In the genomic region with DNA sequence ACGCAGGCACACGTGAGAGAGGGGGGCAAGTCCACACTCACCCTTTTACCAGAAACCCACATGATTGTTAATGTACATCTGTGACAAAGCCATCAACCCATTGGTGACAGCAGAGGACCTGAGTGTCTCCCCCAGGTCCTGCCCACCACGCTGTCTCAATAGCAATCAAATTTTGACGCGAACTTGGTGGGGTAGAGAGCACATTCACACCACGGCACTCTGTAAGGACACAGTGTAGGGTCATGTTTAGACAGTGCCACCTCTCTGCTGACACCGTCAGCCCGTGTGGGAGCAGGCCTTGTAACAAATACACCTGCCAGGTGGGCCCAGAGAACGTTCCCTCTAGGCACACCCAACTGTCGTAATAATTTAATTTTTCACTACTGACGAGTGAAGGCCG, we compare ENCODE assay signal across 27 mouse cellular contexts.
DNase-seq lines count a peak whose midpoint lies in the region; ATAC-seq and TF ChIP-seq lines count a peak whose summit lies in the region.
"Had no signal": no experiment of that assay in that cellular context is flagged by ENCODE, and none has a peak within 500 bp of the region (broad histone marks: within the 10 kb centered on the region; RNA-seq: fewer than 3 reads in every experiment).

No protein-coding gene starts in this region.

- 0 out of 2 replicates have a peak, but pooled peaks have one; percentile 15 for ATAC-seq in embryonic facial prominence, embryonic 12.5 days (ENCODE audit: insufficient number of reproducible peaks, insufficient read depth, low FRiP score, low TSS enrichment)
- peak; percentile 57; the same call in 1 of the 2 replicates for ATAC-seq in hindbrain, embryonic 15.5 days (ENCODE audit: low FRiP score, low read depth)
- peak; percentile 56; the same call in 1 of the 2 replicates for ATAC-seq in midbrain, embryonic 16.5 days
- no peak for ATAC-seq in midbrain, embryonic 13.5 days
- ATAC-seq in monocyte, adult 5-6 weeks (replicated peaks; ENCODE audit: insufficient number of reproducible peaks, low FRiP score, low TSS enrichment, poor library complexity, severe bottlenecking): 0 out of 2 replicates have a peak, but pooled peaks have one; percentile 17
- ATAC-seq: intestine, postnatal 0 days; Patski had no signal

- 62% methylated on average over 12 of the region's 12 CpGs for WGBS in embryonic facial prominence, embryonic 12.5 days
- 78% methylated on average over 12 of the region's 12 CpGs for WGBS in embryonic facial prominence, embryonic 10.5 days
- WGBS in hindbrain, embryonic 15.5 days: 74% methylated on average over 12 of the region's 12 CpGs
- WGBS in hindbrain, embryonic 10.5 days: 82% methylated on average over 12 of the region's 12 CpGs
- 81% methylated on average over 12 of the region's 12 CpGs for WGBS in midbrain, embryonic 16.5 days
- WGBS in midbrain, embryonic 13.5 days: 84% methylated on average over 12 of the region's 12 CpGs
- 87% methylated on average over 12 of the region's 12 CpGs for WGBS in heart, adult 2 months

- no peak overlapping the region for H3K9ac ChIP-seq in embryonic facial prominence, embryonic 12.5 days
- no peak overlapping the region for H3K9ac ChIP-seq in hindbrain, embryonic 15.5 days
- no peak overlapping the region for H3K9ac ChIP-seq in midbrain, embryonic 16.5 days (ENCODE audit: low read depth, low read length)
- H3K9ac ChIP-seq in midbrain, embryonic 13.5 days (replicated peaks): no peak overlapping the region
- H3K9ac ChIP-seq in heart, adult 2 months (ENCODE audit: low read depth, low read length): no peak overlapping the region
- H3K9ac ChIP-seq: forebrain, embryonic 12.5 days; forebrain, postnatal 0 days; heart, embryonic 13.5 days; hindbrain, embryonic 13.5 days had no signal

- H3K4me3 ChIP-seq in embryonic facial prominence, embryonic 12.5 days: no peak overlapping the region
- no peak overlapping the region for H3K4me3 ChIP-seq in embryonic facial prominence, embryonic 10.5 days
- H3K4me3 ChIP-seq in hindbrain, embryonic 15.5 days: no peak overlapping the region
- H3K4me3 ChIP-seq in hindbrain, embryonic 10.5 days: no peak overlapping the region
- no peak overlapping the region for H3K4me3 ChIP-seq in midbrain, embryonic 16.5 days (ENCODE audit: low read depth, low read length)
- no peak overlapping the region for H3K4me3 ChIP-seq in midbrain, embryonic 13.5 days (replicated peaks)
- no peak overlapping the region for H3K4me3 ChIP-seq in heart, adult 2 months
- H3K4me3 ChIP-seq: forebrain, embryonic 12.5 days; gastrocnemius, adult 2 months; heart, embryonic 10.5 days; heart, embryonic 13.5 days; hindbrain, embryonic 13.5 days had no signal

- no peak for TF ChIP-seq EP300 in heart, adult 2 months (IDR thresholded peaks at IDR 0.05; ENCODE audit: insufficient read depth, low read depth, low read length)

- TF ChIP-seq POLR2A in heart, adult 2 months (IDR thresholded peaks at IDR 0.05; ENCODE audit: insufficient read depth, low read depth, low read length): no peak

- TF ChIP-seq CTCF in heart, adult 2 months (IDR thresholded peaks at IDR 0.05): no peak

- H3K27ac ChIP-seq in embryonic facial prominence, embryonic 12.5 days: no peak overlapping the region
- H3K27ac ChIP-seq in embryonic facial prominence, embryonic 10.5 days (replicated peaks): no peak overlapping the region
- H3K27ac ChIP-seq in hindbrain, embryonic 15.5 days (replicated peaks): no peak overlapping the region
- no peak overlapping the region for H3K27ac ChIP-seq in hindbrain, embryonic 10.5 days
- no peak overlapping the region for H3K27ac ChIP-seq in midbrain, embryonic 16.5 days (ENCODE audit: low read length)
- no peak overlapping the region for H3K27ac ChIP-seq in midbrain, embryonic 13.5 days
- no peak overlapping the region for H3K27ac ChIP-seq in heart, adult 2 months
- H3K27ac ChIP-seq: gastrocnemius, adult 2 months; heart, embryonic 10.5 days; heart, embryonic 13.5 days; hindbrain, embryonic 13.5 days had no signal

- H3K4me1 ChIP-seq in embryonic facial prominence, embryonic 12.5 days: peaks cover 9% of the 10 kb centered on the region
- peaks cover 41% of the 10 kb centered on the region for H3K4me1 ChIP-seq in embryonic facial prominence, embryonic 10.5 days
- H3K4me1 ChIP-seq in hindbrain, embryonic 15.5 days (replicated peaks): peaks cover 11% of the 10 kb centered on the region
- peaks cover 25% of the 10 kb centered on the region; the same call in 1 of the 2 replicates for H3K4me1 ChIP-seq in hindbrain, embryonic 10.5 days (replicated peaks)
- H3K4me1 ChIP-seq in midbrain, embryonic 16.5 days (ENCODE audit: control insufficient read depth, insufficient read depth, low read length): peaks cover 6% of the 10 kb centered on the region
- H3K4me1 ChIP-seq in midbrain, embryonic 13.5 days (replicated peaks): 0 out of 2 replicates have a peak, but pooled peaks cover 6% of the 10 kb centered on the region
- H3K4me1 ChIP-seq in heart, adult 2 months (ENCODE audit: control insufficient read depth, insufficient read depth, low read length): no peaks in the 10 kb centered on the region
- H3K4me1 ChIP-seq: heart, embryonic 13.5 days had no signal

- intact Hi-C loops in heart, adult 2 months (cut with DNase I): no loop called here

- no peaks in the 10 kb centered on the region for H3K27me3 ChIP-seq in embryonic facial prominence, embryonic 12.5 days
- H3K27me3 ChIP-seq in embryonic facial prominence, embryonic 10.5 days (replicated peaks; ENCODE audit: low read depth, poor library complexity, severe bottlenecking): no peaks in the 10 kb centered on the region
- H3K27me3 ChIP-seq in hindbrain, embryonic 15.5 days: no peaks in the 10 kb centered on the region
- H3K27me3 ChIP-seq in hindbrain, embryonic 10.5 days (ENCODE audit: insufficient read depth, poor library complexity, severe bottlenecking): no peaks in the 10 kb centered on the region
- H3K27me3 ChIP-seq in midbrain, embryonic 16.5 days (ENCODE audit: control insufficient read depth, insufficient read depth, low read depth, low read length): no peaks in the 10 kb centered on the region
- H3K27me3 ChIP-seq in midbrain, embryonic 13.5 days: no peaks in the 10 kb centered on the region
- H3K27me3 ChIP-seq in heart, adult 2 months (ENCODE audit: control insufficient read depth, insufficient read depth, low read length): no peaks in the 10 kb centered on the region
- H3K27me3 ChIP-seq: forebrain, embryonic 12.5 days; heart, embryonic 13.5 days; hindbrain, embryonic 13.5 days; Patski had no signal

- no peaks in the 10 kb centered on the region for H3K36me3 ChIP-seq in embryonic facial prominence, embryonic 12.5 days
- H3K36me3 ChIP-seq in embryonic facial prominence, embryonic 10.5 days (replicated peaks): no peaks in the 10 kb centered on the region
- H3K36me3 ChIP-seq in hindbrain, embryonic 15.5 days: no peaks in the 10 kb centered on the region
- no peaks in the 10 kb centered on the region for H3K36me3 ChIP-seq in hindbrain, embryonic 10.5 days
- H3K36me3 ChIP-seq in midbrain, embryonic 16.5 days (ENCODE audit: control insufficient read depth, insufficient read depth, low read length): no peaks in the 10 kb centered on the region
- H3K36me3 ChIP-seq in midbrain, embryonic 13.5 days: no peaks in the 10 kb centered on the region
- no peaks in the 10 kb centered on the region for H3K36me3 ChIP-seq in heart, adult 2 months (ENCODE audit: control insufficient read depth, insufficient read depth, low read length)
- H3K36me3 ChIP-seq: forebrain, embryonic 12.5 days; G1E; heart, embryonic 10.5 days; heart, embryonic 13.5 days; hindbrain, embryonic 13.5 days had no signal

- H3K9me3 ChIP-seq in embryonic facial prominence, embryonic 12.5 days: no peaks in the 10 kb centered on the region
- H3K9me3 ChIP-seq in embryonic facial prominence, embryonic 10.5 days: no peaks in the 10 kb centered on the region
- no peaks in the 10 kb centered on the region for H3K9me3 ChIP-seq in hindbrain, embryonic 15.5 days
- H3K9me3 ChIP-seq in hindbrain, embryonic 10.5 days: 0 out of 2 replicates have a peak, but pooled peaks cover 4% of the 10 kb centered on the region
- no peaks in the 10 kb centered on the region for H3K9me3 ChIP-seq in midbrain, embryonic 16.5 days (replicated peaks; ENCODE audit: control insufficient read depth, low read length, poor library complexity, severe bottlenecking)
- no peaks in the 10 kb centered on the region for H3K9me3 ChIP-seq in midbrain, embryonic 13.5 days
- H3K9me3 ChIP-seq: forebrain, embryonic 12.5 days; heart, embryonic 10.5 days; heart, embryonic 13.5 days had no signal

- DNase-seq in embryonic facial prominence, embryonic 10.5 days (ENCODE audit: low spot score): no peak
- DNase-seq in hindbrain, embryonic 10.5 days (ENCODE audit: low spot score): no peak
- DNase-seq in heart, adult 2 months: no peak
- DNase-seq: adrenal gland, postnatal 10 days; adrenal gland, postnatal 36 days; cerebellum, adult 11 months; cerebellum, adult 2 months; cerebellum, adult 9-11 months; cerebellum, postnatal 25 days; forebrain, postnatal 0 days; gastrocnemius, adult 2 months; gastrocnemius, postnatal 14 days; heart, adult 18-20 months; heart, postnatal 14 days; heart, postnatal 4 days had no signal

- no peaks in the 10 kb centered on the region for H3K79me2 ChIP-seq in heart, adult 2 months (replicated peaks; ENCODE audit: control insufficient read depth, insufficient read depth, low read length)

- no peak overlapping the region for H3K4me2 ChIP-seq in embryonic facial prominence, embryonic 12.5 days (replicated peaks)
- no peak overlapping the region for H3K4me2 ChIP-seq in hindbrain, embryonic 15.5 days
- no peak overlapping the region for H3K4me2 ChIP-seq in midbrain, embryonic 16.5 days (ENCODE audit: low read length)
- no peak overlapping the region for H3K4me2 ChIP-seq in midbrain, embryonic 13.5 days (replicated peaks)
- H3K4me2 ChIP-seq: forebrain, embryonic 12.5 days; heart, embryonic 13.5 days; hindbrain, embryonic 13.5 days had no signal
